Mouse (Mus musculus) erythroblast, embryonic 14.5 days (primary cell): ENCODE measurements around the gene Pcsk2. TPM values are rescaled to one million over a fixed set of nuclear protein-coding genes. Genes with fewer than 3 reads are reported as not detected.

ENCODE experiments used
- H3K27me3 ChIP-seq: 2 replicates; pipeline ENCODE4 v1.6.1; 2012; ENCODE audit warnings: inconsistent platforms; ENCODE audit not compliant: control insufficient read depth
- H3K36me3 ChIP-seq: 2 replicates; pipeline ENCODE4 v1.6.1; 2012; ENCODE audit warnings: mild to moderate bottlenecking, inconsistent platforms; ENCODE audit not compliant: control insufficient read depth
- H3K4me1 ChIP-seq: 2 replicates; pipeline ENCODE4 v1.6.1; 2012; ENCODE audit warnings: inconsistent platforms; ENCODE audit not compliant: control insufficient read depth
- H3K4me3 ChIP-seq: replicated peaks from 2 replicates; pipeline ENCODE3; 2012; ENCODE audit warnings: moderate library complexity, mild to moderate bottlenecking, inconsistent platforms
- H3K9me3 ChIP-seq: 2 replicates; pipeline ENCODE4 v1.6.1; 2012; ENCODE audit warnings: low read length, inconsistent platforms, mixed read lengths; ENCODE audit not compliant: control insufficient read depth
- GATA1 ChIP-seq: IDR thresholded peaks from 2 replicates; pipeline ENCODE4 v1.6.1; 2012; ENCODE audit warnings: low read length, inconsistent platforms, mixed read lengths
- TAL1 ChIP-seq: IDR thresholded peaks from 3 replicates; pipeline ENCODE4 v1.6.1; 2012; ENCODE audit warnings: low read length, inconsistent platforms, mixed read lengths
- polyA plus RNA-seq: library from polyadenylated mRNA; stranded (reverse); fragments of >175 nt; gene quantifications from 2 replicates; pipeline ENCODE4 v1.2.3, GENCODE M21; 2012

Gene Pcsk2
- not detected in 2 replicates for polyA plus RNA-seq

- Histone ChIP-seq H3K9me3 (no peaks in the 10 kb centered on the region), H3K36me3 (no peaks in the 10 kb centered on the region), H3K27me3 (peaks cover 35% of the 10 kb centered on the region), H3K4me3 (no peak within 1 kb of the TSS), H3K4me1 (no peaks in the 10 kb centered on the region)
- TF ChIP-seq GATA1, result no peak
- no peak for TF ChIP-seq TAL1
Observed at GRCm38 (mm10) chr2:143545758-143546246, at the start of gene Pcsk2. Gene Pcsk2 (plus strand): TSS chr2:143546156.

DNA sequence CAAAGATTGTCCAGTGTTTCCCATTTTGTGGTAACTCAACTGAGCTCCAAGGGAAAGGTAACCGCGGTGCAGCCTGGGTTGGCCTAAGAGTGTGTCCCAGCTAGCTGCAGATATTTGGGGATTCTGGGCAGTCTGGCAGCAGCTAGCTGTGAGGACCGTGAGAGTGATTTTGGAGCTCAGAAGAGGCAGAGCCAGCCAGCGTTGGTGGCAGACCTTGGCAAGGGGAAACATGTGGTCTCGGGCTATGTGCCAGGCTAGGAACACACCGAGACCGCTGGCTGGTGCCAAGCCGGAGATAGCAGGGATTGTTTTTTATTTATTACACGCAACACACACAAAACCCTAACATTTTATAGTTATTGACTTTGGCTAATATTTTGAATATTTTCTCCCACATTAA, 45.1 kb upstream of the Pcsk2 start:
- peaks cover 11% of the 10 kb centered on the region for H3K9me3 ChIP-seq
- TF ChIP-seq GATA1 (no peak), TAL1 (no peak)
- H3K4me3 ChIP-seq, result no peak overlapping the region
- H3K36me3 ChIP-seq, result no peaks in the 10 kb centered on the region
- no peaks in the 10 kb centered on the region for H3K4me1 ChIP-seq
- H3K27me3 ChIP-seq, result no peaks in the 10 kb centered on the region

GRCm38 (mm10) chr2:143501760-143502159, 44.2 kb upstream of the Pcsk2 start:
- Histone ChIP-seq H3K36me3 (no peaks in the 10 kb centered on the region), H3K4me3 (no peak overlapping the region), H3K9me3 (peaks cover 11% of the 10 kb centered on the region), H3K27me3 (no peaks in the 10 kb centered on the region), H3K4me1 (no peaks in the 10 kb centered on the region)
- TF ChIP-seq GATA1 (no peak), TAL1 (no peak)

DNA sequence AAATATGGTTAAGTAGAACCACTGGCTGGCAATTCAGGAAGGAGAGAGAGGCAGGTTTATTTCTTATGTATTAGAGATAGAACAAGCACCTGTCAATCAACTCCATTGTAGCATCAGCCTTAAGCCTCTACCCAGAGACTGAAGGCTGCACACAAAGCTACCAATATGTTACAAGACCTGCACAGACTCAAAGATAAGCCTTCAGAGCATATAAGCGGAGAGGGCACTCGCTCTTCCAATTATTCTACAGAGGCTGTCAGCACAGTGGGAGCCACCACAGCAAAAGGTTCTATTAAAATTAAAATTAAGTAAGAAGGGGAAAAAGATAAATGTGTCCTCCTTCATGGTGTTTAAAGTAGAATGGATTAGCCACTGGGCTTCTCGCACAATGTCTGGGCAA, 43.8 kb upstream of the Pcsk2 start:
- TF ChIP-seq TAL1 (no peak), GATA1 (no peak)
- Histone ChIP-seq H3K9me3 (peaks cover 13% of the 10 kb centered on the region), H3K4me3 (no peak overlapping the region), H3K36me3 (no peaks in the 10 kb centered on the region), H3K4me1 (no peaks in the 10 kb centered on the region), H3K27me3 (no peaks in the 10 kb centered on the region)

DNA sequence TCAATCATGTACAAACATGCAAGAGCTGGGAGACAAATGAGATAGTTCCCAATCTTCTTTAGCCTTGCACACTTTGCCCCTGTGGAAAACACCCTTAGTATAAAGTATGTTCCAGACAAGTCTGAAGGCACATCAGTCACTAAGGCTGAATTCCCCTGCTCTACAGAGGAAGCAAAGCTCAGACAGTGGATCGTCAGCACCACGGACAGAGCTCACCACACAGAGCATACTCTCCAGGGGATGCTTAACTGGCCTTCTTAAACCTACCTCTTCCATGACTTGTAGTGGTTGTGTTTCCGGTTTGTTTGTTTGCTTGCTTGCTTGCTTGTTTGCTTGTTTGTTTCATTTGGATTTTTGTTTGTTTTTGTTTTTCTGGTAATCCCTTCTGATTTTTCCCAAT, 9.5 kb upstream of the Pcsk2 start:
- Histone ChIP-seq H3K9me3 (no peaks in the 10 kb centered on the region; the same call in 1 of the 2 replicates), H3K4me3 (no peak overlapping the region), H3K27me3 (no peaks in the 10 kb centered on the region), H3K36me3 (no peaks in the 10 kb centered on the region), H3K4me1 (no peaks in the 10 kb centered on the region)
- no peak for TF ChIP-seq TAL1
- TF ChIP-seq GATA1, result no peak

DNA sequence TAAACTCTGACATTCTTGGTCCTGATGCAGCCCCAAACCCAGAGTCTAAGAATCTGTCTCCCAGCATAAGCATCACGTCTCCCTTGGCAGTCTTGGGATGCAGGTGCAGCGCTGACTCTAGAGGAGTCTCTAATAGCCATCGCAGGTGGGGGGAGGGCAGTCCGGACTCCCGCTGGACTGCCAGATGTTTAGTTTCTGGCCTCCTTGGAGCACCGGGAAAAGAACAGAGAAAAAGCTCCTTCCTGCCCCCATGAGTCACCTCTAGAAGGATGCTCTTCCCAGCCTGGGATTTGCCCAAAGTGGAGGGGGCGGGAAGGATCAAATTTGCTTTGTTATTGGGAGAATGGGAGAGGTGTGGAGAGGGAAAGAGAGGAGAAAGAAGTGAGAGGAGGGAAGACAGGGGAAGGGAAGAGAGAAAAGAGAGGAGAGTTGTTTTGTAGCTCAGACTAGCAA, 631 bp upstream of the Pcsk2 start:
- no peaks in the 10 kb centered on the region for H3K36me3 ChIP-seq
- no peak overlapping the region for H3K4me3 ChIP-seq
- no peaks in the 10 kb centered on the region for H3K9me3 ChIP-seq
- peaks cover 35% of the 10 kb centered on the region for H3K27me3 ChIP-seq
- H3K4me1 ChIP-seq, result no peaks in the 10 kb centered on the region
- TF ChIP-seq TAL1, result no peak
- no peak for TF ChIP-seq GATA1

DNA sequence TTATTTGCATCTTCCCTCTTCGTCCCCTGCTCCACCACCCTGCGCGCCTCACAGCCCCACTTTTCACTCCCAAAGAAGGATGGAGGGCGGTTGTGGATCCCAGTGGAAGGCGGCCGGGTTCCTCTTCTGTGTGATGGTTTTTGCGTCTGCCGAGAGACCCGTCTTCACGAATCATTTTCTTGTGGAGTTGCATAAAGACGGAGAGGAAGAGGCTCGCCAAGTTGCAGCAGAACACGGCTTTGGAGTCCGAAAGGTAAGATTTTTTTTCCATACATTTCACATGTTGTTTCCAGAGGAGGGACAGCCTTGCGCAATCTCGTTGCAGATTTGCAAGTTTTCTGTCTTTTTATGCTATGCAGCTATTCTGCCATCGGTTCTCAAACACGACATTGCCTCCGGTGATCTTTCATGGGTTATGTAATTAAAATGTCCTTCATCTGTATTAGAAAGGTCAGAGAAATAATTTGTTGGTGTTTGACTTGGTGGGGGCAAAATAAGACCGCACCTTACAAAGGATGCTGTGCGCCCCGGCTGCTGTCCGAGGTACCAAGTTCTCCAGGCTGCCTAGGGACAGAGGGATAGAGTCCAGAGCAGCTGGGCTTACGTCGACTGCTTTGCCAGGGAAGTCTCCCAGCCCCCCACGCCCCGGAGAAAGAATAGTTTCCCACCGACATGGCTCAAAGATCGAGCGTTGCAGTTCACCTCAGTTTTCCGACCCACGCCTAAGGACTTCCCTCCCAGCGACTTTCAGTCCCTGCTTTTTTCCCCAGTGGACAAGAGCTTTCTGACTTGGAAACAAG, 656 bp downstream of the Pcsk2 start:
- Histone ChIP-seq H3K36me3 (no peaks in the 10 kb centered on the region), H3K4me1 (no peaks in the 10 kb centered on the region), H3K27me3 (peaks cover 35% of the 10 kb centered on the region), H3K4me3 (no peak overlapping the region), H3K9me3 (no peaks in the 10 kb centered on the region)
- no peak for TF ChIP-seq GATA1

- peaks cover 35% of the 10 kb centered on the region for H3K27me3 ChIP-seq
- no peak for TF ChIP-seq TAL1
- TF ChIP-seq GATA1, result no peak
- no peaks in the 10 kb centered on the region for H3K36me3 ChIP-seq
- no peaks in the 10 kb centered on the region for H3K4me1 ChIP-seq
- no peaks in the 10 kb centered on the region for H3K9me3 ChIP-seq
- H3K4me3 ChIP-seq, result no peak overlapping the region
Observed at GRCm38 (mm10) chr2:143547251-143548090, 1.5 kb downstream of the Pcsk2 start.

- H3K36me3 ChIP-seq, result no peaks in the 10 kb centered on the region
- no peak for TF ChIP-seq TAL1
- TF ChIP-seq GATA1, result no peak
- H3K4me3 ChIP-seq, result no peak overlapping the region
- H3K9me3 ChIP-seq, result peaks cover 11% of the 10 kb centered on the region
- H3K4me1 ChIP-seq, result no peaks in the 10 kb centered on the region
- no peaks in the 10 kb centered on the region for H3K27me3 ChIP-seq
Observed at GRCm38 (mm10) chr2:143560384-143560783, 14.4 kb downstream of the Pcsk2 start.
